ENCODE assay signal across 8 mouse cellular contexts in the genomic region with DNA sequence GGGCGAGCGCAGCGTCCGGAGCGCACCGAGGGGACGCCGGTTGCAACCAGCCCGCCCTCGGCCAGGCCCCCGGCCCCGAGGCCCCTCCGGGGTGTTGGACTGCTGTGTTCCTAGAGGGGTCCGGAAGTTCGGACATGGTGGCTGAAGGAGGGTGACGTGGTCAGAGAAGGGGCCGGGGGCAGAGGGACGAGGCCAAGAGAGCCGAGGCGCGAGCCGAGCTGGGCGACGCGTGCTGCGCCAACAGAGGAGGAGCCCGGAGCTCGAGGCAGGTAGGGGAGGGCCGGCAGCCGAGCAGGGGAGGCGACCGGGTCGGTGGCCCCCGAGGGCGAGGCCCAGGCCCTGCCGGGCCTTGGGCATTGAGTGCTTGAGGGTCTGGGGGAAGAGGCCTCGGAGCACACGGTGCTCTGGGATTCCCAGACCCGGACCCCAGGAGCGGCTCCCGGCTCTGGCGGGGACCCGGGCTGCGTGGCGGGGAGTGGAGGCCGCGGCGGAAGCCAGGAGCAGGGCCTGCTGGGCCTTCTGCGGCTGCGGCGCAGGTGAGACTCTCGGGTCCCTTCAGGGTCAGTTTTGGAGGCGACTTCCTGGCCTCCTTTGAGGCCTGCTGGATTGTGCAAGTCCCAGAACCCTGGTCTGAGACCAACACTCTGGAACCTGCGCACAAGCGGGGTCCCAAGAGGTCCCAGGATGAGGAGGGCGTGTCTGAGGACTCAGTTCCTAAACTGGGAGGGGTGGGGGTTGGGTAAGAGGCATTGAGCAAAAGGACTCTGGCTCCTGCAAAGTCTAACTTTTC. TPM values are rescaled to one million over a fixed set of nuclear protein-coding genes. Genes with fewer than 3 reads are reported as not detected.
DNase-seq lines count a peak whose midpoint lies in the region; ATAC-seq and TF ChIP-seq lines count a peak whose summit lies in the region.

No protein-coding gene starts in this region.

- no peaks in the 10 kb centered on the region for H3K36me3 ChIP-seq in hindbrain, embryonic 11.5 days (ENCODE audit: control insufficient read depth, insufficient read depth, low read length)
- no peaks in the 10 kb centered on the region for H3K36me3 ChIP-seq in midbrain, embryonic 15.5 days (replicated peaks)

- H3K4me1 ChIP-seq in bone marrow macrophage, adult 2 months (ENCODE audit: control insufficient read depth, insufficient read depth, low read length) = no peaks in the 10 kb centered on the region
- peaks cover 24% of the 10 kb centered on the region for H3K4me1 ChIP-seq in hindbrain, embryonic 11.5 days (replicated peaks; ENCODE audit: control insufficient read depth, insufficient read depth, low read length)
- peaks cover 38% of the 10 kb centered on the region for H3K4me1 ChIP-seq in midbrain, embryonic 15.5 days

- peak; percentile 63 for ATAC-seq in hindbrain, embryonic 11.5 days (ENCODE audit: low FRiP score)
- peak; percentile 3; the same call in 1 of the 2 replicates for ATAC-seq in midbrain, embryonic 15.5 days (replicated peaks)

- peak overlapping the region; percentile 8 for H3K4me3 ChIP-seq in bone marrow macrophage, adult 2 months (ENCODE audit: insufficient read depth, low read length)
- H3K4me3 ChIP-seq in hindbrain, embryonic 11.5 days (ENCODE audit: low read depth, low read length) = peak overlapping the region; percentile 35
- H3K4me3 ChIP-seq in midbrain, embryonic 15.5 days = peak overlapping the region; percentile 36

- WGBS in hindbrain, embryonic 11.5 days = under 1% methylated on average over 51 of the region's 56 CpGs
- 0% methylated on average over 54 of the region's 56 CpGs for WGBS in midbrain, embryonic 15.5 days

- H3K9me3 ChIP-seq in hindbrain, embryonic 11.5 days (ENCODE audit: control insufficient read depth, low read length) = no peaks in the 10 kb centered on the region
- no peaks in the 10 kb centered on the region for H3K9me3 ChIP-seq in midbrain, embryonic 15.5 days

- H3K27me3 ChIP-seq in hindbrain, embryonic 11.5 days (ENCODE audit: control insufficient read depth, insufficient read depth, low read length) = peaks cover 98% of the 10 kb centered on the region
- H3K27me3 ChIP-seq in midbrain, embryonic 15.5 days (replicated peaks) = peaks cover 86% of the 10 kb centered on the region

- H3K27ac ChIP-seq in bone marrow macrophage, adult 2 months (ENCODE audit: insufficient read depth, low read depth, low read length) = no peak overlapping the region
- no peak overlapping the region for H3K27ac ChIP-seq in hindbrain, embryonic 11.5 days (ENCODE audit: low read depth, low read length)
- peak overlapping the region; percentile 49; the same call in 1 of the 2 replicates for H3K27ac ChIP-seq in midbrain, embryonic 15.5 days

- DNase-seq in heart, adult 11 months = peak; percentile 81
- DNase-seq in heart, adult 18-20 months = no peak
- peak; percentile 56 for DNase-seq in hindbrain, embryonic 11.5 days (ENCODE audit: low spot score)
- no peak for DNase-seq in layer of hippocampus, adult 8-10 months (ENCODE audit: low spot score in 2 of 2)
- DNase-seq in thymus, postnatal 36 days = no peak
- DNase-seq in urinary bladder, postnatal 14 days (ENCODE audit: low spot score) = no peak

- peak overlapping the region; percentile 75 for H3K4me2 ChIP-seq in hindbrain, embryonic 11.5 days (replicated peaks; ENCODE audit: low read depth, low read length)
- H3K4me2 ChIP-seq in midbrain, embryonic 15.5 days = peak overlapping the region; percentile 51

- TF ChIP-seq CTCF in bone marrow macrophage, adult 2 months (IDR thresholded peaks at IDR 0.05; ENCODE audit: low read depth, low read length) = no peak

- no peak for TF ChIP-seq POLR2A in bone marrow macrophage, adult 2 months (IDR thresholded peaks at IDR 0.05; ENCODE audit: borderline replicate concordance, low read depth, low read length)

- H3K9ac ChIP-seq in hindbrain, embryonic 11.5 days (ENCODE audit: low read depth, low read length) = peak overlapping the region; percentile 51
- H3K9ac ChIP-seq in midbrain, embryonic 15.5 days = 0 out of 2 replicates have a peak overlapping the region, but pooled peaks have one; percentile 15

RNA-seq across cellular contexts. Expression of gene Dmrta2, which starts 0.4 kb away (rescaled TPM):
- under 1 TPM in 1 of 2 experiments, not detected in 1; 0.15 TPM for total RNA-seq in heart, adult 18-20 months (2021)
- polyA plus RNA-seq in bone marrow macrophage, adult 2 months (2012; ENCODE audit: insufficient read depth, insufficient read length, missing spikeins) = 0.19 TPM in 1 of 2 replicates, not detected in the other
- polyA plus RNA-seq in hindbrain, embryonic 11.5 days (2014; fragmentation: Nextera tagmentation; extraction: Ambion mirVana) = 0.08 and 0.14 TPM in 2 replicates
- polyA plus RNA-seq in midbrain, embryonic 15.5 days (2015; fragmentation: Nextera tagmentation; extraction: Ambion mirVana) = 1.1 and 1.6 TPM in 2 replicates
- total RNA-seq in layer of hippocampus, adult 8-10 months (2022) = 1 to 10 TPM; 1.7 to 3.4 (median 2.2) TPM

Comparison
In these comparisons a context has a peak if more than half of its experiments do, and no peak if none do; other contexts are left out.
1. DNase-seq: peak in heart, adult 11 months (single experiment) and hindbrain, embryonic 11.5 days (single experiment); none in heart, adult 18-20 months (0 of 2), layer of hippocampus, adult 8-10 months (0 of 2), thymus, postnatal 36 days (0 of 2) and urinary bladder, postnatal 14 days (single experiment).
2. Peak in every context shown above with its lines, with median percentiles within 50 percentile points of each other: H3K4me3 ChIP-seq.